Mouse (Mus musculus): Measurements from ENCODE around the gene 1700017B05Rik. TPM values are rescaled to one million over a fixed set of nuclear protein-coding genes. Genes with fewer than 3 reads are reported as not detected.
"Not testable (repeated sequence)": the region's sequence is repeated elsewhere in the genome, so short reads cannot be mapped to it uniquely, and the experiment has no call there.

The 1700017B05Rik gene
- total RNA-seq, 2 experiments from 2014 or later = 25.6 to 33.8 TPM

- no peak for ATAC-seq (replicated peaks; ENCODE audit: poor library complexity)
Measured at GRCm38 (mm10) chr9:57223341-57223740, 39.1 kb downstream of the 1700017B05Rik start.

- peak; percentile 78 for ATAC-seq (replicated peaks; ENCODE audit: poor library complexity)
Measured at GRCm38 (mm10) chr9:57220356-57220755, 42.1 kb downstream of the 1700017B05Rik start.

DNA sequence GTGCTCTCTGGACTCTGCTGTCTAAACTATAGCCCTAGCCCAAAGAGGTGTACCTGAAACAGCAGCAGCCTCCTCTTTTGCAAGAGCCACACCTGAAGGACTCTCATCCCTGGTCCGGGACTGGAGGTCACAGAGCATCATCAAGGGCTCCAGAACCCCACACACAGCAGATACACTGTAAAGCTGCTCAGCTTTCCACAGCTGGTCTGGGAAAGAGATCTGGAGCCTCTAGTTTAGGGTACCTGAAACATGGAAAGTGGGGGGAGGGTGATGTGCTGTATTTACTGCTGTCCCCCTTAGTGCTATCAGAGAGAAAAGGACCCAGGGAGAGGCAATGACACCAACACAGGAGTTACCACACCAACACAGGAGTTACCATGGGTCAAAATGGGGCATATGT, 42.9 kb downstream of the 1700017B05Rik start:
- no peak for ATAC-seq (replicated peaks; ENCODE audit: poor library complexity)

DNA sequence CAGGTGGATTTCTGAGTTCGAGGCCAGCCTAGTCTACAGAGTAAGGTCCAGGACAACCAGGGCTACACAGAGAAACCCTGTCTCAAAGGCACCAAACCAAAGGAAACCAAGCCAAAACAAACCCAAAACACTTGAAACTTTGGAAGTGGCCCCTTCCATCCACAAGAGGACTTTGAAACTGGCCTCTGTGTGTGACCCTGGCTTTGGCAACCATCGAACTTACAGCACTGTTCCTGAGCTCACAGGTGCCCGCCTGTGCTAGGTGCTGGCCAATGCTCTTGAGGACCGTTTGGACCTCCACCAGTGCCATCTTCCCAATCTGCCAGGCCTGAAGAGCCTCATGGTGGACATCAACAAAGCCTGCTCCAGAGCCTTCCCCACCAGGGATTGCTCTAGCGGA, 43.6 kb downstream of the 1700017B05Rik start:
- ATAC-seq (replicated peaks; ENCODE audit: poor library complexity) = no peak

DNA sequence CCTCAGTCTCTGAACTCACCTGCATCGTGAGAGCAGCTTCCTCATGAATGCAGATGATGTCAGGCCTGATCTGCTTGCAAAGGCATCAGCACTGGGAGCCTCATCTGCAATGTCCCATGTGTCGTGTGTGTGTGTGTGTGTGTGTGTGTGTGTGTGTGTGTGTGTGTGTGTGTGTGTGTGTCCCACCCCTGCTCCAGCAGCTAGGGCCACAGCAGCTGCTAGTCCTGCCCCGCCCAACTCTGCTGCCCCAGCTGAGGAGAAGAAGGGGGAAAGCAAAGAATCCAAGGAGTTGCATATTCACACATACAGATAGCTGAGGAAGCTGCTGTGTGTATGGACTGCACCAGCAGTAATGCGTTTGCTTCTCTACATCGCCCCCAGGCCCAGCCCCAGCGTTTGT, 45.2 kb downstream of the 1700017B05Rik start:
- ATAC-seq (replicated peaks; ENCODE audit: poor library complexity) = no peak

- no peak for ATAC-seq (replicated peaks; ENCODE audit: poor library complexity)
Measured at GRCm38 (mm10) chr9:57214500-57214899, 47.9 kb downstream of the 1700017B05Rik start.

DNA sequence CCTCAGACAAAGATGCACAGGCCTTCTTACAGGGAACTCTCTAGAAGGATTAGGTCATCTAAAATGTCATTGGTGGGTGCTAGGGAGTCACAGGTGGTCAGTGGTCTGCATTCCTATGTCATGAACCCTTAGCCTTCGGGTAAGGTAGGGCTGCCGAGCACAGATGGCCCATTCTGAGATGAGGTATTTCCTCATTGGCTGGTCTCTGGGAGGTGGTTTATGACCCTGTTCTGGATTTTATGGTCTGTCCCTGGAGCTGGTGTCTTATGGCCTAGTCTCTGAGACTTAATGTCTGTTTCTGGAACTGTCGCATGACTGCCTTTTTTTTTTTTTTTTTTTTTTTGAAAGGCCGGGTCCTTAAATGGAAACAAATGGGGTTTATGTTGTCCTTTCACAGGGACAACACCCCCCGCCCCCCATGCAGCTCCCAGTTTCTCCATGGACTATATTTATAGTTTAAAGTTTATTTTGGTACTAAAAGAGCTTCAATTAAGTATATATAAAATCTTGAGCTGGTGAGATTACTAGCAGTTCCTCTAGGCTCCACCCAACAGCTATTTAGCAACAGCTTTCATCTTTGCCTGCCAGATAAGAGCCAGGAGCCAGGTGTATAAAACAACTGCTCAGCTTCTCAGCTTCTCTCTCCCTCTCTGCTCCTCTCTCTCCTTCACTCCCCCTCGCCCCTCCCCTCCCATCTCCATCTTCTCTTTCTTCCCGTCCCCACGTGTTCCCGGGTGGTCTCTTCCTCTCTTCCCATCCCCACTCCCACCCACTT, 49.8 kb downstream of the 1700017B05Rik start:
- peak; percentile 48; the same call in 1 of the 2 replicates for ATAC-seq (replicated peaks; ENCODE audit: poor library complexity)

- ATAC-seq (replicated peaks; ENCODE audit: poor library complexity) = 0 out of 2 replicates have a peak, but pooled peaks have one; percentile 23
Measured at GRCm38 (mm10) chr9:57209316-57209715, 53.1 kb downstream of the 1700017B05Rik start.

- ATAC-seq (replicated peaks; ENCODE audit: poor library complexity) = no peak
Measured at GRCm38 (mm10) chr9:57206896-57207295, 55.5 kb downstream of the 1700017B05Rik start.

DNA sequence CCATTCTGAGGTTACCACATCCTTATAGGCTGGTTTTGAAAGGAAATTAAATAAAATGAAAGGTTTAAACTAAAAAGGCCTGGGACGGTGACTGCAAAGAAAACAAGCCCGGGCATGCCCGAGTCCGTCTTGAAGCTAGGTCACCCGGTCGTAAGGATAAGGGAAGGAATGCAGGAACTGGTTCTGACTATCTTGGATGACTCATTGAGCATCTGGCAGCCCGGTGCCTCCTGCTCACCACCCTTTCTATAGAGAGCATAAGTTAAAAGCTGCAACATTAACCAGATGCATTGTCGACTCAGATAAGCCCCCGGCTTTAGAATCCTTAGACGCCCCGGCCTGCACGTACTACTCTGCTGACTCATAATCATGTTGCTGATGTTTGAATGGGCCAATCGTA, 58.8 kb downstream of the 1700017B05Rik start:
- ATAC-seq (replicated peaks; ENCODE audit: poor library complexity) = not testable (repeated sequence)

Other genes starting within 250 kb of the 1700017B05Rik start
- gene Sin3a, start 190.6 kb downstream of the 1700017B05Rik start, total RNA-seq (2015) = 81.5 and 89.2 TPM in 2 replicates
- 81.3 and 127 TPM in 2 replicates for gene Sin3a, start 190.6 kb downstream of the 1700017B05Rik start, total RNA-seq (2017)
- gene Man2c1, start 131.9 kb downstream of the 1700017B05Rik start, total RNA-seq (2015) = 42.4 and 53.8 TPM in 2 replicates
- 50.6 and 61.7 TPM in 2 replicates for gene Man2c1, start 131.9 kb downstream of the 1700017B05Rik start, total RNA-seq (2017)
- gene Neil1, start 114.3 kb downstream of the 1700017B05Rik start, total RNA-seq (2015) = 3.5 and 4.1 TPM in 2 replicates
- gene Neil1, start 114.3 kb downstream of the 1700017B05Rik start, total RNA-seq (2017) = 2.4 and 4.9 TPM in 2 replicates
- gene Commd4, start 104.3 kb downstream of the 1700017B05Rik start, total RNA-seq (2015) = 74.4 and 76.3 TPM in 2 replicates
- 92.0 and 128 TPM in 2 replicates for gene Commd4, start 104.3 kb downstream of the 1700017B05Rik start, total RNA-seq (2017)
- not detected in 2 replicates for gene Trcg1, start 26.1 kb downstream of the 1700017B05Rik start, total RNA-seq (2015)
- not detected in 2 replicates for gene Trcg1, start 26.1 kb downstream of the 1700017B05Rik start, total RNA-seq (2017)
- gene Ppcdc, start 177.5 kb upstream of the 1700017B05Rik start, total RNA-seq (2015) = 13.4 and 15.4 TPM in 2 replicates
- gene Ppcdc, start 177.5 kb upstream of the 1700017B05Rik start, total RNA-seq (2017) = 15.9 and 19.1 TPM in 2 replicates
- gene Scamp5, start 205.4 kb upstream of the 1700017B05Rik start, total RNA-seq (2015) = 0.77 and 1.9 TPM in 2 replicates
- 1.1 and 1.8 TPM in 2 replicates for gene Scamp5, start 205.4 kb upstream of the 1700017B05Rik start, total RNA-seq (2017)
- gene Rpp25, start 241.4 kb upstream of the 1700017B05Rik start, total RNA-seq (2015) = 0.12 and 0.30 TPM in 2 replicates
- 0.20 TPM in 1 of 2 replicates, not detected in the other for gene Rpp25, start 241.4 kb upstream of the 1700017B05Rik start, total RNA-seq (2017)